Mouse (Mus musculus): Measurements from ENCODE around the gene Tmem87a.

DNA sequence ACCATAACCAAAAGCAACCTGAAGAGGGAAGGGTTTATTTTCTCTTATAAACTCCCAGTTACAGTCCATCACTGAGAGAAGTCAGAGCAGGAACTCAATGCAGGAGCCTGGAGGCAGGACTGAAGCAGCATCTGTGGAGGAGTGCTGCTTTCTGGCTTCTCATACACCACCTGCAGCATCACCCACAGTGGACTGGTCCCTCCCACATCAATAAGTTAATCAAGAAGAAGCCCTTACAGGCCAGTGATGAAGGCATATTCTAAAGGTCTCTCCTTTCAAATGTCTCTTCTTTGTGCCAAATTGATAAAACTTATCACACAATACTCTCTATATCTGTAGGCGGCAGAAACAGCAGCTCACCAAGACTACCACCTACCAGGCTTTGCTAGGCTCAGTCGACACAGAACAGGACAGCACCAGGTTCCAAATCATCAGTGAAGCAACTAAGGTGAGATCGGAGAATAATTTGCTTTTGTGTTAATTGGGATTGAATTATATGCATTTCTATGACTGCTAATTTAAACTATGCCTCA, 7.2 kb upstream of the Tmem87a start:
- no peak for TF ChIP-seq CTCF (IDR thresholded peaks at IDR 0.05; ENCODE audit: extremely low read depth, insufficient read length, insufficient replicate concordance, low read depth, low read length)
- no peak for TF ChIP-seq POLR2A (IDR thresholded peaks at IDR 0.05; ENCODE audit: low read depth, low read length)
